Mouse (Mus musculus): ENCODE measurements around the gene Xk. TPM values are rescaled to one million over a fixed set of nuclear protein-coding genes. Genes with fewer than 3 reads are reported as not detected.

Xk gene
- total and polyA plus RNA-seq, 2 experiments from 2014 or later, result 3.2 to 7.1 TPM

DNA sequence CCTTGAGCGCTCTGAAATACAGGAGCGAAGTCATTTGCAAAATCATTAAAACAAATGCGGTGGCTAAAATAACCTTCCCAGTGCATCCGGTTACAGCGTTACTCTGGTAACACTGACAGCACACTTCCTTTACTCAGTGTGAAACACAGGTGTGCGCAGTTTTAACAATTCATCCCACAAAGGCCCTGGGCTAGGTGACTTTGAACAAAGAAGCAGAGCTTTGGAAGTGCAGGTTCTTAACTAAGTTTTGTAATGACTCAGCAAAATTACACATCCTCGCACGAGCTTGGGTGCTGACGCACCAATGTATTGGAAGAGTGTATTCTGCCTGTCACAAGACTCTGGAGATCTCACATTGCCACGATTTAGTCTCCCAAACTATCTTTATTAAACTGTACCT, 18.6 kb upstream of the Xk start:
- WGBS, result 79% methylated on average over 10 of the region's 10 CpGs

GRCm38 (mm10) chrX:9254901-9255300, 17.7 kb upstream of the Xk start:
- TF ChIP-seq CTCF (IDR thresholded peaks at IDR 0.05; ENCODE audit: low read depth), result no peak
- Histone ChIP-seq H3K4me3 (ENCODE audit: low read depth, low read length) (no peak overlapping the region), H3K4me2 (ENCODE audit: low read depth) (no peak overlapping the region), H3K4me1 (ENCODE audit: insufficient read depth) (no peaks in the 10 kb centered on the region), H3K9me3 (ENCODE audit: low read length) (no peaks in the 10 kb centered on the region), H3K27me3 (ENCODE audit: insufficient read depth, low read length) (no peaks in the 10 kb centered on the region), H3K36me3 (ENCODE audit: insufficient read depth) (no peaks in the 10 kb centered on the region), H3K9ac (no peak overlapping the region), H3K27ac (ENCODE audit: low read depth, low read length) (no peak overlapping the region)
- WGBS, result 74% methylated on average over 3 of the region's 3 CpGs
- DNase-seq (no peak), ATAC-seq (peak; percentile 48; the same call in 1 of the 2 replicates)

More for the DNA sequence above, 18.6 kb upstream of the Xk start:
- no peak for DNase-seq
- Histone ChIP-seq H3K4me3 (ENCODE audit: low read depth, low read length) (no peak overlapping the region), H3K27me3 (ENCODE audit: insufficient read depth, low read length) (no peaks in the 10 kb centered on the region), H3K27ac (ENCODE audit: low read depth, low read length) (no peak overlapping the region), H3K4me1 (ENCODE audit: insufficient read depth) (no peaks in the 10 kb centered on the region), H3K9me3 (ENCODE audit: low read length) (no peaks in the 10 kb centered on the region), H3K9ac (no peak overlapping the region), H3K4me2 (ENCODE audit: low read depth) (no peak overlapping the region), H3K36me3 (ENCODE audit: insufficient read depth) (no peaks in the 10 kb centered on the region)
- TF ChIP-seq CTCF (IDR thresholded peaks at IDR 0.05; ENCODE audit: low read depth), result no peak
- no peak for ATAC-seq

GRCm38 (mm10) chrX:9256766-9257165, 15.8 kb upstream of the Xk start, which contains the start of gene Gm14862:
TSS of gene Gm14862 (minus strand) at chrX:9256899.
- no peak within 1 kb of the TSS for H3K27ac ChIP-seq (ENCODE audit: low read depth, low read length)
- no peaks in the 10 kb centered on the region for H3K36me3 ChIP-seq (ENCODE audit: insufficient read depth)
- no peak within 1 kb of the TSS for H3K4me3 ChIP-seq (ENCODE audit: low read depth, low read length)
- TF ChIP-seq CTCF (IDR thresholded peaks at IDR 0.05; ENCODE audit: low read depth), result no peak
- 74% methylated on average over 5 of the region's 5 CpGs for WGBS
- no peak within 1 kb of the TSS for H3K4me2 ChIP-seq (ENCODE audit: low read depth)
- ATAC-seq (no peak), DNase-seq (no peak)
- H3K9me3 ChIP-seq (ENCODE audit: low read length), result no peaks in the 10 kb centered on the region
- no peak within 1 kb of the TSS for H3K9ac ChIP-seq
- H3K4me1 ChIP-seq (ENCODE audit: insufficient read depth), result no peaks in the 10 kb centered on the region
- no peaks in the 10 kb centered on the region for H3K27me3 ChIP-seq (ENCODE audit: insufficient read depth, low read length)

DNA sequence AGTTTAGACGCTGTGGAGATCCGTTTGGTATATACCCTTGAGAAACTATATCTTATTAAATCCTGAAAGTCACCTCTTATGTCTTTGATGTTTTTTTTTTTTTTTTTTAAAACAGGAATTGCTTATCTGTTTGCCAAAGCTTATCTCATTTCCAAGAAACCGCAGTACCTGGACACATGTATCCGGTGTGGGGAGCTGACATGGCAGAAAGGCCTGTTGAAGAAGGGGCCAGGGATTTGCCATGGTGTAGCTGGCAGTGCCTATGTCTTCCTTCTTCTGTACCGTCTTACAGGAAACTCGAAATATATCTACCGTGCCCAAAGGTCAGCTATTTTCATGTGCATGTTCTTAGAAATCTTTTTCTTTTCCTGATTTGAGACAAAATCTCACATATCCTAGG, 14.7 kb upstream of the Xk start:
- H3K27ac ChIP-seq (ENCODE audit: low read depth, low read length), result no peak overlapping the region
- DNase-seq (no peak), ATAC-seq (no peak)
- no peak for TF ChIP-seq CTCF (IDR thresholded peaks at IDR 0.05; ENCODE audit: low read depth)
- H3K4me1 ChIP-seq (ENCODE audit: insufficient read depth), result no peaks in the 10 kb centered on the region
- H3K9me3 ChIP-seq (ENCODE audit: low read length), result no peaks in the 10 kb centered on the region
- no peak overlapping the region for H3K9ac ChIP-seq
- no peaks in the 10 kb centered on the region for H3K27me3 ChIP-seq (ENCODE audit: insufficient read depth, low read length)
- no peak overlapping the region for H3K4me3 ChIP-seq (ENCODE audit: low read depth, low read length)
- WGBS, result 95% methylated on average over 7 of the region's 7 CpGs
- no peak overlapping the region for H3K4me2 ChIP-seq (ENCODE audit: low read depth)
- no peaks in the 10 kb centered on the region for H3K36me3 ChIP-seq (ENCODE audit: insufficient read depth)

DNA sequence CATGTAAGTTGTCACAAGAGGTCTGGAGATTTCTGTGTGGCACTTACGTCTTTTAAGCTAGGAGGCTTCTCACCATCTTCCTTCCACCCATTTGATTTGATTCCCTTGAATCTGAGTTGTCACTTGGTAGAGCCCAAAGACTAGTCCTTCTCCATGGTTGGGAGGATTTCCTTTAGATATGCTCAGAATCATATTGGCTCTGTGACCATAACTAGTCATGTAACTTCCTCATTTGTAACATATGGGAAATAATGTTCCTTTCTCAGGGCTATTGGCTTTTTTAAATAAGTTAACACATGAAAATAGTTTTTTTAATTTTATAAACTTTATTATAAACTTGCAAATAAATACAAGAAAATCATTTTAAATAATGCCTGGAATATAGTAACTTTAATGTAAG, 13.3 kb upstream of the Xk start:
- Histone ChIP-seq H3K4me2 (ENCODE audit: low read depth) (no peak overlapping the region), H3K9me3 (ENCODE audit: low read length) (no peaks in the 10 kb centered on the region), H3K9ac (no peak overlapping the region), H3K4me3 (ENCODE audit: low read depth, low read length) (no peak overlapping the region), H3K27ac (ENCODE audit: low read depth, low read length) (no peak overlapping the region), H3K4me1 (ENCODE audit: insufficient read depth) (no peaks in the 10 kb centered on the region), H3K36me3 (ENCODE audit: insufficient read depth) (no peaks in the 10 kb centered on the region), H3K27me3 (ENCODE audit: insufficient read depth, low read length) (no peaks in the 10 kb centered on the region)
- no peak for DNase-seq
- no peak for ATAC-seq
- no peak for TF ChIP-seq CTCF (IDR thresholded peaks at IDR 0.05; ENCODE audit: low read depth)
- WGBS, result 52% methylated on average over 1 of the region's 1 CpGs

DNA sequence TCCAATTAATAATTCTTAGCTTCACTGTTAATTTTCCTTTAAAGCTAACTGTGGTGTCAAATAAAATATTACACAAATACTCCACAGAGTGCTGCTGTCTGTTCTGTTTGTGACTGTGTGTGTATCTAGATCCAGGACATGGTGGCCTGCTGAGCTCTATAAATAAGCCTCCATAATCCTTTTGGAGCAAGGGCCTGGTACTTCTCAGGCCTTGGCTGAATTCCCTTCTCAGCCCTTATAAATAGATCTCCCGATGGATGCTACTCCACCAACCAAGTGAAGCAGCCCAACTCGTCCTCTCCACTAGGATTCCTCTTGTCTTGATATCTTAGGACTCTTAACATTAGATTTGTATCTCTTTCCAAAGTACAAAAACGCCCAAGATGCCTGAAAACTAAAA, 1.4 kb upstream of the Xk start:
- Histone ChIP-seq H3K4me1 (ENCODE audit: insufficient read depth) (no peaks in the 10 kb centered on the region), H3K4me2 (ENCODE audit: low read depth) (no peak overlapping the region), H3K27me3 (ENCODE audit: insufficient read depth, low read length) (no peaks in the 10 kb centered on the region), H3K27ac (ENCODE audit: low read depth, low read length) (no peak overlapping the region), H3K9ac (no peak overlapping the region), H3K9me3 (ENCODE audit: low read length) (no peaks in the 10 kb centered on the region), H3K36me3 (ENCODE audit: insufficient read depth) (no peaks in the 10 kb centered on the region), H3K4me3 (ENCODE audit: low read depth, low read length) (no peak overlapping the region)
- 48% methylated on average over 3 of the region's 3 CpGs for WGBS
- no peak for TF ChIP-seq CTCF (IDR thresholded peaks at IDR 0.05; ENCODE audit: low read depth)
- no peak for ATAC-seq
- no peak for DNase-seq

DNA sequence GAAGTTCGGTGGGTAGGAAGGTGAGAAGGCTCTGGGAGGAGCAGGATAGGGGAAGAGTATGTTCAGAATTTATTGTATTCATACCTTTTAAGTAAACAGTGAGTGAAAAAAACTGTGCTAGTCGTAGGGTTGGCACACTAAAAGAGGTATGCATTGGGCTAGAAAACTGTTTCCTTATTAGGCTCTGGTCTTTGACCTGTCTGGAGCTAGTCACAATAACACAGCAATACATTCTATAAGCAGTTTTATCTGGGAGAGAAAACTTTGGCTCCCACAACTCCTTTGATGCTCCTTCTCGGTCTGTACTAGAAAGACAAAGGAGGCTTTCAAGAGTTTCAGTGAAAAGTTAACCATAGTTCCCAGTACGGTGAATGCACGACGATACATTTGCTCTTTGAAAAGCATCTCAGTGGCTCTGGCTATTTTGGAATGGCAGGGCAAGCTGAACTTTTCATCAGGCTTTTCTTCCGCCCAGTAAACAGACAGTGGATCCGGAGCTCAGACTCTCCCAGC, 553 bp upstream of the Xk start:
- 28% methylated on average over 8 of the region's 8 CpGs for WGBS

More for the DNA sequence above, 553 bp upstream of the Xk start:
- Histone ChIP-seq H3K4me2 (ENCODE audit: low read depth) (peak overlapping the region; percentile 48), H3K27ac (ENCODE audit: low read depth, low read length) (peak overlapping the region; percentile 72; the same call in 1 of the 2 replicates), H3K36me3 (ENCODE audit: insufficient read depth) (no peaks in the 10 kb centered on the region), H3K9me3 (ENCODE audit: low read length) (no peaks in the 10 kb centered on the region), H3K27me3 (ENCODE audit: insufficient read depth, low read length) (no peaks in the 10 kb centered on the region), H3K4me1 (ENCODE audit: insufficient read depth) (no peaks in the 10 kb centered on the region), H3K9ac (0 out of 2 replicates have a peak overlapping the region, but pooled peaks have one; percentile 63), H3K4me3 (ENCODE audit: low read depth, low read length) (peak overlapping the region; percentile 53)
- no peak for DNase-seq
- peak; percentile 38 for ATAC-seq
- no peak for TF ChIP-seq CTCF (IDR thresholded peaks at IDR 0.05; ENCODE audit: low read depth)

Data from forebrain, postnatal 0 days (tissue).